Mouse (Mus musculus): ENCODE data around the gene Tspear.
"Not testable (repeated sequence)": the region's sequence is repeated elsewhere in the genome, so short reads cannot be mapped to it uniquely, and the experiment has no call there.

The Tspear gene

DNA sequence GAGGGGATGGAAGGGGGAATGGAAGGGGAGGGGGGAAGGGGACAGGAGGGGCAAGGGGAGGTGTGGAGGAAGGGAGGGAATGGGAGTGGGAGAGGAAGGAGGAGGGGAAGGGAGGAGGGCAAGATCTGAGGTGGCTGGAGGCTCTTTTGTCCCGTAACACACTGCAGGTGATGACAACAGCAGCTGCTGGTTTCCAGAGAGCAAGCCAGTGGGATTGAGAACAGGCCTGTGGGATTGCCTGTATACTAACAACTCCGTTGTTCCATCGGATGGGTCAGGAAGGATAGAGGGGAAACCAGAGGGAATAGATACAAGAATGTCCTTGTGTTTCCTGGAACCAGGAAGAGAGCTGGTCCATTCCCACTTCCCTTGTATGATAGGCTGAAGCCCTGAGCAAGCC is 111.3 kb downstream of the Tspear start:
- no peak for DNase-seq

DNA sequence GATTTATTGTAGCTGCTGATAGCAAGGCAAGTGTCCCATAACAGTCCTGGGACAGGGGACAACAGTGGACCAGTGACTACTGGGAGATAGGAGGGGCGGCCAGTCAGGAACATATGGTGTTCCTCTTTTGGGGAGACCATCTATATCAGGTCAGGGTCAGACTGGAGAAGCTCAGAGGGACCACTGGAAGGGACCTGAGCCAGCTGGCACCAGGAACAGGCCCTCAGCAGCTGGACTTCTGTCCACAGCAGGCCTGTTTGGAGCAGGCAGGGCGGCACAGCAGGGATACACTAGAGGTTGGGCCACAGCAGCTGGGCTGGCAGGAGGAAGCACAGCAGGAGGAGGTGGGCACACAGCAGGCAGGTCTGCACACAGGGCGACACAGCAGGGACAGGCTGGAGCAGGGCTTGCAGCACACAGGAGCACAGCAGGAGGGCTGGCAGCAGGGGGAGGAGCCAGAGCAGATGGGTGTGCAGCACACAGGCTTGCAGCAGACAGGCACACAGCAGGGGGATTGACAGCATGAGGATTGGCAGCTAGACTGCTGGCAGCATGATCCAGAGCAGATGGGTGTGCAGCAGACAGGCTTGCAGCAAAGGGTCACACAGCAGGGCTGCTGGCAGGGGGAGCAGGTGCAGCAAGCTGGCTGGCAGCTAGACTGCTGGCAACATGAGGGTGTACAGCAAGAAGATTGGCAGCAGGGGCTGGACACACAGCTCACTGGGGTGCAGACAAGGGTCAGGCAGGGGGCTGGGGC is 112.0 kb downstream of the Tspear start:
- not testable (repeated sequence) for DNase-seq

DNA sequence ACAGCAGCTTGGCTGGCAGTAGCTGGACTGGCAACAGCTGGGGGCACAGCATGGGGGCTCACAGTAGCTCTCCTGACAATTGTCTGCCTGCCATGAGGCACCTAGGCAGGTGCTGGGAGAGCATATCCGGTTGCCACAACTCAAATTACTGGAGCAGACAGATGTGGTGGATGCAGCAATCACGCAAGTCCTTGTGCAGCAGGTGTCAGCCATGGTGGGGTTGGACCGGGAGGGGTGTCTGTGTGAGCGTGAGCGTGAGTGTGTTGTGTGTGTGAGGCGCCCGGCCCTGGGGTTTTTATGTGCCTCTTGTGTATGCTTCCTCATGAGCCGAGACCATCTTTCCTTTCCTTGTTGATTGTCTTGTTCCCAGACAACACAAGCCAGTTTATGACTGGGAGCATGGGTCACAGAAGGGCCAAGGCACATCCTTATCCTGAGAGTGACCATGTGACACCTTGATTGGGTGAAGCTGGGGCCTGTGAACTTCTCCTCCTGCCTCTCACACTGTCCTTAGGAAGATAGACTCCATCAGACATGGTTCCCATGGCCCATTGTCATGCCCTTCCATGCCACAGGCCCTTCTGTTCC is 112.6 kb downstream of the Tspear start, which contains the start of gene Gm19668:
Gene Gm19668 (minus strand): TSS at position 213 of the 588 bp plus-strand sequence.
- DNase-seq, result no peak

DNA sequence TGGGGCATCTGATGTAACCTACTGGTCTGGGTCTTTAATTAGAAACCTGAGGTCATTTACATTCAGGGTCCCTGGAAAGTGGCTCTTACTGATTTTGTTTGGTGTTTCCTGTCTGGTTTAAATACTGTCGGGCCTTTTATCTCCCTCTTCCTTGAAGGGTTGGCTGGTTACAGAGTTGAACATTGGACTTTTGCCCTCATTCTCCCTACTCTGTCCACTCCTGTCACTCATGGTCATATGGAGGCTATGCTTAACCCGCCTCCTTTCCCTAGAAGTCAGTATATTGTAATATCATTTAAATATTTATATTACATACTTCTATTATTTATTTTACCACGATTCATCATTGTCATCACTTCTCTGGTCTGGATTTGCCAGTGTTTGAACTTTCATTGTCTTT is 117.7 kb downstream of the Tspear start:
- no peak for DNase-seq

DNA sequence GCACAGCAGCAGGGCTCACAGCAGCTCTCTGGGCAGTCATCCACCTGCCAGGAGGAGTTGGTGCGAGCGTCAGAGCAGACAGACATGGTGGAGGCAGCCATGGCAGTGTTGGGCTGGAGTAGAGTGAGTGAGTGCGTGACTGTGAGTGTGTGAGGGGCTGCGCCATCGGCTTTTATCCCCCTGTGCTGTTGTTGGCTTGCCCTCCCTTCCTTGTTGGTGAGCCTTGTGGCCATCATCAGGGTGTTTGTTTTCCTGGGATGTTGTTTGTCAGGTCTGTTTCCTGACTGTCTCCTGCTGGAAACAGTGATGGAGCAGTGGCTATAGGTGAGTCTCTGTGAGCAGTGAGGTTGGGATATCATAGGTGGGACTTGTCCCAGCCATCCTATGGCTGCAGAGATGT is 125.4 kb downstream of the Tspear start, which contains the start of gene Gm9507:
Gene Gm9507 (minus strand): TSS at position 101 of the 400 bp plus-strand sequence.
- no peak for DNase-seq

DNA sequence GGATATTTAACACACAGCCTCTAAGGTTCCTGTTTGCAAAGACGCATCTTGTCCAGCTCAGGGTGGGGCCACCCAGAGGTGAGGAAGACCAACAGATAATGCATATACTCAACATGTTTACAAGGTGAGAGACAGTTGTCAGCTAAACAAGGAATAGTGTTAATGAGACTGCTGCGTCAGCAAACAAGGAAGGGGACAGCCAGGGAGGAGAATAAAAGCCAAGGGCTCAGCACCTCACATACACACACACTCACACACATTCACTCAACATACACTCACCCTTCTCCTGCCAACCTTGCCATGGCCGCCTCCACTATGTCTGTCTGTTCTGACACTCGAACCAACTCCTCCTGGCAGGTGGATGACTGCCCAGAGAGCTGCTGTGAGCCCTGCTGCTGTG is 128.0 kb downstream of the Tspear start, which contains the start of gene Gm2696:
Gene Gm2696 (plus strand): TSS at position 301 of the 400 bp plus-strand sequence.
- no peak for DNase-seq

DNA sequence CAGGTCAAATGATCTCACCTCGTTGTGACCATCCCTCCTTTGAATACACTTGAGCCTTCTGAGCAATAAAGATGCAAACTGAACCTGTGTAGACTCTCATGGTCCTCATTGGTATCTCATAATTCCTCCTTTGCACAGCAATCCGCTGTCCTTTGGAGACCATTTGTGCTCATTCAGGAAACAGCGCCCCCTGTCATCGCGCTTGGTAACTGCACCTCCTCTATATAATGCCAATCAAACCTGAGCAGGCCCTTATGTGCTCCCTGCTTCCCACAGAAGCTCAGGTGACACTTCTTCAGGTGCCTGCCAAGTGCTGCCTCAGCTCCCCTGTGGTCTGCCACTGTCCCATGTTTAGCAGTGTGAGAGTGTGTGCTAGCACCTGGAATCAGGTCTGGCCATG is 129.1 kb downstream of the Tspear start:
- peak in 1 of 2 experiments; percentile 32 for DNase-seq

DNA sequence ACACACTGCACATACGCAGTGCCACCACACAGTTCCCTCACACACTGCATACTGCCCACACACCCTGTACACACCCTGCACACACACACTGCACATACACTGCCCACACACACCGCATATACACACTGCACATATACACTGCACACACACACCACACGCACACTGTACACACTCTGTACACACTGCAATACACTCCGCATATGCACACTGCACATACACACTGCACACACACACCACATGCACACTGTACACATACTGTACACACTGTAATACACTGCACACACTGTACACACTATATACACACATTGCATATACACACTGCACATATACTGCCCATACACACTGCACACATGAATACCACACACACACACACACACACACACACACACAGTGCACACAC is 132.2 kb downstream of the Tspear start:
- no peak for DNase-seq

DNA sequence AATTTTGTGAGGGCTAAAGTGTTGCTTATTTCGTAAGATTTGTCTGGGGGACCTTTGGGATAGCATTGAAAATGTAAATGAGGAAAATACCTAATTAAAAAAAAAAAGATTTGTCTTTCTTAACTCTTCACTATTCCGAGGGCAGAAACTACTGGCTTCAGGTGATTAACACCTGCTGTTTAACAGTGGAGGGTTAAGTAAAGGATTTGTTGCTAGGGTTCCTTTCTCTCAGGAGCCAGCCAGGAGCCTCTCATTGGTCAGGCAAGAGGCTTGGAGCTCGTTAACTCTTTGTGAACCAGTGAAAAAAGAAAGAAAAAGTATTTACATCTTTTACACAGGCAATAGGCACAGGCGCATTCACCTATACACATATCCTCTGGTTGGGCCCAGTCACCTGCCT is 132.8 kb downstream of the Tspear start:
- no peak for DNase-seq

DNA sequence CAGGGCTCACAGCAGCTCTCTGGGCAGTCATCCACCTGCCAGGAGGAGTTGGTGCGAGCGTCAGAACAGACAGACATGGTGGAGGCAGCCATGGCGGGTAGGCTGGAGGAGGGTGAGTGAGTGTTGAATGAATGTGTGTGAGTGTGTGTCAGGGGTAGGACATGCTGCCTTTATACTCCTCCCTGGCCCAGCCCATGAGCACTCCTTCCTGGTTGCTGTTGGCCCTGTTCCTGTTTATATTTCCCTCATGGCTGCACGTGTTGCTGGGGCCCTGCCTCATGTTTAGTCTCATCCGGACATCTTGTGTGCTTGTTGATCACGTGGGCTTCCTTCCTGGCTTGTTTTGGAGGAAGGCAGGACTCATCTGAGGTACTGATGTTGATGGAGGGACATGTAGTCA is 140.6 kb downstream of the Tspear start, which contains the start of gene Krtap10-4:
Gene Krtap10-4 (minus strand): TSS at position 145 of the 400 bp plus-strand sequence.
- DNase-seq, result no peak

DNA sequence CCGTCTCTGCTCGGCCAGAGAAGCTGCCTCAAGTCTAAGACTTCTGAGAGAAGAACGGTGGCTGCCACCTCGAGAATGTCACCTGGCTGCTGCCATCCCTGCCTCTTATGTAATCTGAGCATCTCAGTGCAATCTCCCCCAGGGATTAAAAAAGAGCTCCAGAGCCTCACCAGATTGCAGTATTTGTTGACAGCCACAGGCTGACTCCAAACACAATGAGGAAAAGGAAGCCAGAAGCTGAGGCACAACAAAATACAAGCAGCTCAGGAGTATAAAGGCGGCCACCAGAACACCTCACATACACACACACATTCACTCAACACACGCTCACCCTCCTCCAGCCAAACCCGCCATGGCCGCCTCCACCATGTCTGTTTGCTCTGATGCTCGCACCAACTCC is 149.3 kb downstream of the Tspear start, which contains the start of gene Krtap10-10:
Gene Krtap10-10 (plus strand): TSS at position 301 of the 400 bp plus-strand sequence.
- no peak for DNase-seq

DNA sequence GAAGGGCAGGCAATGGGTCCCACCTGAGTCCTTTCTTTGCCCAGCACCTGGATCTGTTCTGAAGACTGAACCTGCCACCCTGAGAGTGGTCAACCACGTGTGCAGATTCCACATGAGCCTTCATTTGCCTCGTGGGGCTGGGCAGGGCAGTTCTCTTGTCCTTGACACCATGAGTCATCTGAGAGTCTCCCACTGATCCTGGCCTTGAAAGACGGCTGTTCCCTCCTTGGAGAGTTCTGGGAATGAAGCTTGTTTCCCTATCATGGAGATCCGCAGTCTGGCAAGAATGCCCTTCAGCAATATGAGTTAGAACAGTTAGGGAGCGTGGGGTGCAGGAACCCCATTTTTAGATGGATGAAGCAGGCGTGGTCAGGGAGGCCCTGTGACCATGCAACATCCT is 152.6 kb downstream of the Tspear start:
- DNase-seq, result no peak

DNA sequence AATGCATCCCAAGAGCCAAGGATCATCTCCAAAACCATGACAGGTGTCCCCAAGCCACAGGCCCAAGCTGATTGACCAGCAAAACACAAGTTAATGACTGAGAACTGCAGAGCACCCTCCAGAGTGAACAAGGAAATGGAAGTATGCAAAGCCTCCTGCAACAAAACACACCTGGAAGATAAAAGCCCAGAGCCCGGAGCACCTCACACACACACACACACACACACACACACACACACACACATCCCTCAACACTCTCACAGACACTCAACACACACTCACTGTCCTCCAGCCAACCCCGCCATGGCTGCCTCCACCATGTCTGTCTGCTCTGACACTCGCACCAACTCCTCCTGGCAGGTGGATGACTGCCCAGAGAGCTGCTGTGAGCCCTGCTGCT is 160.1 kb downstream of the Tspear start, which contains the start of gene Gm36176:
Gene Gm36176 (plus strand): TSS at position 301 of the 400 bp plus-strand sequence.
- DNase-seq, result no peak

DNA sequence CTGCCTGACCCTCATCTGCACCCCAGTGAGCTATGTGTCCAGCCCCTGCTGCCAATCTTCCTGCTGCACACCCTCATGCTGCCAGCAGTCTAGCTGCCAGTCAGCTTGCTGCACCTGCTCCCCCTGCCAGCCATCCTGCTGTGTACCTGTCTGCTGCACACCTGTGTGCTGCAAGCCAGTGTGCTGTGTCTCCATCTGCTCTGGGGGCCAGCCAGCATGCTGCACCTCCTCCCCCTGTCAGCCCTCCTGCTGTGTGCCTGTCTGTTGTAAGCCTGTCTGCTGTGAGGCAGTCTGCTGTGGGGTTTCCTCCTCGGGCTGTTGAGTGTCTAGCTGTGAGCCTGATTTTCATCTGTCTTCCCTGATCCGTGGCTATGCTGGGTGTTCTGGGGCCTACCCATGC is 160.6 kb downstream of the Tspear start:
- no peak for DNase-seq

DNA sequence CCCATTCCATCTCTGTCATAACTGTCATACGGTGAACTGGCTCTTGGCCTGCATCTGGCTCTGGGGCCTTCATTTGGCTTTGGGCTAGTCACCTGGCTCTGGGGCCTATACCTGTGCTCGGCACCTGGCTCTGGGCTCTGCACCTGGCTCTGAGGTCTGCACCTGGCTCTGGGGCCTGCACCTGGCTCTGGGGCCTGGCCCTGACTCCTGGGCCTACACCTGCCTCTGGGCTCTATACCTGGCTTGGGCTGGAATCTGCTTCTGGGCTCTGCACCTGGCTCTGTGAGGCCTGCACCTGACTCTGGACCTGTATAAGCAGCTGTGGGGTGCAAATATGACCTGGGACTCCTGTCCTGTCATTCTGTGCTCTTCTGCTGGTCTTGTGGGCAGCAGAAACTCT is 161.2 kb downstream of the Tspear start:
- DNase-seq, result no peak

DNA sequence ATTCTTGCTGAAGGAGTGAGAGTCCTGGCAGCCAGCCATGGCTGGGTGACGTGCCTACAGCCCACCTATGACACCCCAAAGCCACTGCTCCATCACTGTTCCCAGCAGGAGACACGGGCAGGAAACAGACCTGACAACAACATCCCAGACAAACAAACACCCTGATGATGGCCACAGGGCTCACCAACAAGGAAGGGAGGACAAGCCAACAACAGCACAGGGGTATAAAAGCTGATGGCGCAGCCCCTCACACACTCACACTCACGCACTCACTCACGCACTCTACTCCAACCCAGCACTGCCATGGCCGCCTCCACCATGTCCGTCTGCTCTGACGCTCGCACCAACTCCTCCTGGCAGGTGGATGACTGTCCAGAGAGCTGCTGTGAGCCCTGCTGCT is 166.2 kb downstream of the Tspear start, which contains the start of gene Gm10318:
Gene Gm10318 (plus strand): TSS at position 301 of the 400 bp plus-strand sequence.
- DNase-seq, result no peak

DNA sequence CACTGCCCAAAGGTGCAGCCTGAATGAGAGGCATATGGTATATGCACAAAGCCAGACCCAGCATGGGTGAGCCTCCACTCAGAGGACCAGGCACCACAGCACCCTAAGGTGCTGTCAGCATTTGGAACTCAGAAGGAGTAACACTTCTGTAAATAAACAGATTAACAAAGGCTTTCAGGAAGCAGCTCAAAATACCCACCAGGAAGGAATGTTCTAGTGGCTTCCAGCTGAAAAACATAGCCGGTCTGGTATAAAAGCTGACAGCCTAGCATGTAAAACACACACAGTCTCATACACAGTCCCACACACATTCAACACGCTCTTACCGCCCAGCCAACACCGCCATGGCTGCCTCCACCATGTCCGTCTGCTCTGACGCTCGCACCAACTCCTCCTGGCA is 175.3 kb downstream of the Tspear start, which contains the start of gene Gm3285:
Gene Gm3285 (plus strand): TSS at position 301 of the 400 bp plus-strand sequence.
- DNase-seq, result no peak

DNA sequence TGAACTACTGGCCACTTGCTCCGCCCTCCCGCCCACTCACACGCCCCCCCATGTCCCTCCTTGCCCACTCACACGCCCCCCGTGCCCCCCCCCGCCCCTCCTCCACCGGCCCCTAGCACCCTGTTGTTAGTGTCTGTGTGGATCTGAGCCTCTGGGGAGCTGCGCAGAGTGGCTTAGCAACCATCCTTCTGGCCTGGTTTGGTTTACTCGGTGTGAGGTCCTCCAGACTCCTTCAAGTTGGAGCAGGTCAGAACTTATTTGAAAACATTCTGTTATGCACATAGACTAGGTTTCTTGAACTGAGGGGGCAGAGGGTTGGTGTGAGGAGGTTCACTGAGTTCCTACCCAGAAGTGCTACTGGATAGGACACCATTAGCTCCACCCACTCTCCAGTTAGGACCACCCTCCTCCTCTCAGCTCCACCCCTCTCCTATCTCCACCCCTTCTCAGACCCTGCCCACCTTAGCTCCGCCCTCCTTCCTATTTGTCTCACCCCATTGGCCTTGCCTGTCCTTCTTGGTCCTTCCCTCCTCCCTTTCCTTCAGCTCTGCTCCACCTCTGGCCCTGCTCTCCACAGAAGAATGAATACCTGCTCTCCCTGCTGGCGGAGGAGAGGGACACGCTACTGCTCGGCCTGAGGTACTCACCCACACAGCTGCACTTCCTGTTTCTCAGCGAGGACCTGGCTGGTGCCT is 177.8 kb downstream of the Tspear start:
- DNase-seq, result peak; percentile 49 to 60

DNA sequence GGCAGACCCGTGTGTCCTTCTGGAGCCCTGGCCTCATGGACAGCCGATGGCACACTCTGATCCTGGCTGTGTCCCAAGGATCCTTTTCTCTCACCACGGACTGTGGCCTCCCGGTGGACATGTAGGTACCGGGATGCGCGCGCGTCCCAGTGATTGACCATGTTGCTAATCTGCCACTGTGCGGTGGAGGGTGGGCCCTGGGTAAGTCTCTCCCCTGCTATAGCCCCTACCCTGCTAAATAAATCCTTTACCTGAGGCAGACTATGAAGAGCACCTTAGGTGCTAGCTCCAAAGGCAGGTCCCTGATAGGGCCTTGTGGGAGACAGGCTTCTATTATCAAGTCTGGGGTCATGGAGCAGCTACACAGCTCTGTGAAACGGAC is 178.4 kb downstream of the Tspear start:
- DNase-seq, result no peak

DNA sequence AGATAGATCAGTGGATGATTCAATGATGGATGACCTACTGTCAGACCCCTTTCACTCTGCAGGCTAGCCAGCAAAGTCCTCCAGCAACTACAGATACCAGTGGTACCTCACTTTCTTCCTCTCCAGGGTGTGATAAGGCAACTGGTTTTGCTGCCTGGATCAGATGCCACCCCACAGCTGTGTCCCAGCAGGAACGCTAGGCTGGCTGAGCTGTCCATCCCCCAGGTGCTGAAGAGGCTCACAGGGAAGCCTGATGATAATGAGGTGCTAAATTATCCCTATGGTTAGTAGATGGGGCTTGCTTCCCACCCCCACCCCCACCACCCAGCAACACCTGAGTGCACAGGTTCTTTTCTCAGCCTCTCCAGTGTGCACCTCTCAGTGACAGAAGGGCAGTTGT is 181.2 kb downstream of the Tspear start:
- no peak for DNase-seq

DNA sequence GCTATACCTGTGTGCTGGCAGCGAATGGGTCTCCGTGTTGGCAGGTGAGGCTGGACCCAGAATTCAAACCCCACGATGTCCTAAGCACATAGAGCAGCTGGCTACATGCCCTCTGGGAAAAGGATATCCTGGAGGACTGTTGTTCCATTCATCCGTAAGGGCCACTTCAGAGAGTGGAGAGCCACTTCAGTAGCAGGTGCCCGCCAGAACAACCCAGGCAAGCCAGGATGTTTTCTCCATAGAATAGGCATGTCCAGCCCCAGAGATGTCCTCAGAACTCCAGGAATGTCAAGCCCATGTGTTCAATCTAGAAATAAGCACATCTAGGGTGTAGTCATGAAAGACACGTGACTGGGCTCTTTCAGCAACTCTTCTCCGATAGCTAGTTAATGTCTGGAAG is 183.3 kb downstream of the Tspear start:
- no peak for DNase-seq

DNA sequence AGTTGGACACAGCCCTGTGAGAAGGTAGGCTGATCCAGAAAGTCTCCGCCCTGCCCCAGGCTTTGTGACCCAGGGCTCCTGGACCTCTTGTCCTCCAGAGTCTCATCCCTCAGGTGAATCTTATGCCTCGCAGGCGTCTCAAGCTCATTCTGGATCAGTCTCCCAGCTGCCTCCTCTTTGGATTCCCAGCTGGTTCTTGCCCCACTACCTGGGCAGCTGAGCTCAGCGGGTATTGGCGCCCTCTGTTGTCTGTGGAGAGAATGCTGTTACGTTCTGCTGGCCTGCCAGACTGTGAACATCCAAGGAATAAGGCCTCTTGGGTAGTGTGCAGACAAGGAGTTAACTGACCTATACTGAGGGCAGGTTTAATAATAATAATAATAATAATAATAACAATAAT is 192.6 kb downstream of the Tspear start:
- DNase-seq, result peak in 1 of 2 experiments; percentile 20

DNA sequence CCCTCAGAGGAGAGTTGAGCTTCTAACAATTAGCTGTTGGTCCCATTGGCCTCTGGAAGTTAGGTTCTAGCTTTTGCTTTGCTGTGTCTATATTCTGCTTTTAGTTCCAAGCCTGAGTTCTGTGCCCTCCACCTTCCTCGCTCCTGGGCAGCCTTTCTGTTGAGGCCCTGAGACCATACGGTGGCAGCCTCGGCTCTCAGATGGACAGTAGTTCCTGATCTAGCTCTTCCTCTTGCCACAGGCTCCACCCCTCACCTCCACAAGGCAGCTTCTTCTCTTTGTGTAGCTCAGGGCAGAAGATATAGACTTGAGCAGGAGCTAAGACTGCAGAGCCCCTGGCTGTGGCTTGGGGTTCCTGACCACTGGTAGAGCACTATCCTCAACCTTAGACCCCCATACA is 193.9 kb downstream of the Tspear start:
- peak in 1 of 2 experiments; percentile 6 for DNase-seq
